Mouse (Mus musculus): ENCODE measurements around the gene Slpi.
A peak's percentile ranks its signal among the peaks of the same experiment; 100 is the strongest.

Gene Slpi

DNA sequence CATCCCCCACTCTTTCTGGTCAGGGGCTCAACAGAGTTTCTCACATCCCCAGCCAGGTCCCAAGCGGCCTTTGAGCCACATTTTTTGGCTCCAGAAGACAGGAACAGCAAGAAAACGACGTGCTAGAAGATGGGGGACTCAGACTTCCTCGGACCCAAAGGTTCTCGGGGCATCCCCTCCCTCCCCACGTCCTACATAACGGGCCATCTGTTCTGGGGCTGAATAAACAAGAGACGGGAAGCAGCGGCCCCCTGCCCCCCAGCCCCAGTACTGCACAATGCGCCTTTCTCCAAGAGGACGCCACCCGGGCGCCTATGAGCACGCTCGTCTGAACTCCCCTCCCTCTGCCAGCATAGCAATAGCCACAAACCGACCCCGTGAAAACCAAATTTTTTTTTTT, at the start of gene Slpi:
Gene Slpi (minus strand): TSS at position 76 of the 400 bp plus-strand sequence.
- DNase-seq (ENCODE audit: low spot score in 2 of 2) = no peak

DNA sequence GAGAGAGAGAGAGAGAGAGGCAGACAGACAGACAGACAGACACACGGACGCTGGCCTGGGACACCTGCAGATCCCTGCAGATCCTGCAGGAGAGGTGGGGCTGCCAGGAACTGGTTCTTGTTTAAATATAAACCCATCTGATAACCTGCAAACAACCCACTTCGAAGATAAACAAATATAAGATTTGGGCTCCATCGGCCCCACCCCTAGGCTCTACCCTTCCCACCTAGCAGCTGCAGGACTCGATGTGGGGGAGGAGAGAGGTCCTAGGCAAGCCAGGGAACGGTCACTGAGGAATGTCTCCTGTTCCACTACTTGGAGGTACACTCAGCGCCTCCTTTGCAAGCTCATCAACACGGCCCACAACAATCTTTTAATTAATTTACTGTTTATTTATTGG, 49.4 kb upstream of the Slpi start:
- DNase-seq (ENCODE audit: low spot score in 2 of 2) = no peak

DNA sequence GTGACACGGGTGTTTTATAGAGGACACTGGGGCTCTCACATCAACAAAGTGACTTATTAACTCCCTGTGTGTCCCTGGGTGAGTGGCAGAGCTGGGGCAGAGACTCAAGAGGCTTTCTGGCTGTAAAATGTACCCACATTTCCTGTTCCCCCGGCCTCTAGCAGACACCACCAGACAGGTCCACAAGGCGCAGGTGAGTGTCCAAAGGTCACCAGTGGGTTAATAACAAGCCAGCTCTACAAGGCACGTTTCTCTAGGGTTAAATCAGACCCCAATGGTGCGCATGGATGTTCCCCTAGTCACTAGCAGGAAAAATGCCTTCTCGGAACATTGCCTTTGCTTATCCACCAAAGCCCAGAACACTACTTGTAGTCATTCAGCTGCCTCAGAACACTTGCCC, 48.8 kb upstream of the Slpi start:
- DNase-seq (ENCODE audit: low spot score in 2 of 2) = no peak

DNA sequence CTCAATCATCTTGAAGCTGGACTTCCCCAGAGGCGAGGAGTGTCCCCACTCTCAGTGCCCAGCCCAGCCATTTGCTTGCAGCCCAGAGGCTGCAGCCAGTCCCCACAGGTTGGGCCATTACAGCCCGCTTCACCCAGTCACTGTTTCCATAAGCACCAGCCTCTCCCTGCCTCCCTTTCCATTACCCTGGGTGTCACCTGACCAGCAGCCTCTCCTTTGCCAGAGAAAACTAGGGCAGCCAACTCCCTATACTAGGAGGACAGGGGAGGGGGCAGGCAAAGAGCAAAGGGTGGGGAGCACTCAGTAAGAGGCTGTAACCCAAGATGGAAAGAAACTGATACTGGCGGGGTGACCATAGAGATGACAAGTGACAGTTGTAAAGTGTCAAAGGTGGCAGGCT, 48.1 kb upstream of the Slpi start:
- DNase-seq (ENCODE audit: low spot score in 2 of 2) = no peak

DNA sequence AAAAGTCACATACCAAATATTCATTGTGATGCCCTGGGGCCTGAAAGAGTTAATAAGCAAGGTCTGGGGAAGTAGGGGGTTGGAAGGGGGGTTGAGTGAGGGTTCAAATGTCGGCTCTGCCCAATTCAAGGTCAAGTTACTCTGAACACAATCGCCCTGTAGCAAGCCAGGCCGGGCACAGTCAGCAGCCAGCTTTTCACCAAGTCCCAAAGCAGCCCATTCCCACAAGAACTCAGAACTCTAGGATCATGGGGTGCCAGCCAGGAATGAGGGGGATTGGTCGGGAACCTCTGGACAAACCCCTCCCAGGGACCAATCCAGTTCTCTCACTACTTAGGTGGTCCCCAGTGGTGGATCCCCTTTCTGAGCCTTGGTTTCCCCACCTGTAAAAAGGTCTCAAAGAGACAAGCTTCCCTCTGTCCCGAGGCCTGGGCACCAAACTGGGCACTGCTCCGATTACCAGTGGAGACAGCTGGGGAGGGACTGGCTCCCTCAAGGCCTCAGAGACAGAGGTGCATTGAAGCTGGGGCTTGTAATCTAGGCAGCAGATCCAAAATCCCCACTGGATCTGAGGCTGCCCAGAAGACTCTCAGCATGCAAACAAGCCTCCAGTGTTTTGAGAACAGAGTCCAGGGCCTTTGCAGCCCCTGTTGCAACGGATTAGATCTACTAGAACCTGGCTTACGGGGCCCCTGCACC, 47.5 kb upstream of the Slpi start:
- no peak for DNase-seq (ENCODE audit: low spot score in 2 of 2)

DNA sequence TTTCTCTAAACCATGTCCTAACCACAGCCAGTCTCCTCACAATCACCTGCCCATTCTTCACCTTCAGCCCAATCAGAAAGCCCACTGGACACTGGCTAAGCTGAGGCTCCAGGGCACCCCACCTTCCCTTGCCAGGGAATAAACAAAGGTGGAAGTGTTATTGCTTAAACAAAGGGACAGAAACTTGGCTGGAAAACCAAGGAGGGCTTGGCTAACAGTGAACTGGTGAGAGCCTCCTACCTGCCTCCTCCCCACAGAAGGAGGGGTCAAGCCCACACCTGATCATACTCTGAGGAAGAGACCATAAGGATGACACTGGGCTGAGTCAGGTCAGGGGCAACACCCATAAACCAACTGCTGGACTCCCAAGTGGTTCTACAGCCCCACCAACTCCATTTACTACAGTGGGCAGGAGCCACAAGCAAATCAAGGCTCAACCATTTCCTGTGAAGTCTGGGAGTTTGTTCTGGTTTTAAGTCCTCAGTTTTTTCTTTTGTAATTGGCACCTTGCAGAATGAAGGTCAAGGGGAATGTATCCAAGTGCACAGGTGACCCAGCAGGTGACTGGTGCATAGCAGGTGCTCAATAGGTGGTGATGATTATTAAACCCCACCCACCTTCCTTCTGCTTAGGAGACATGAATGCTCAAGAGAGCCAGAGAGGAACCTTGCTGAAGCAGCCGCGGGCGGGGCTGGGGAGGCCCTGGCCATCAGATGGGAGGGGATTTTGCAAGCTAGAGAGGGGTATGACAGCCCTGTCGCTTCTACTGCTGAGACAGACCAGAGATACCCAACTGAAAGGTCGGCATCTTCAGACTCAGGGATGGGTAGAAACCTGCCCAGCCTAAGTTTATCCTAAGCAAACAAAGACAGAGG, 46.6 kb upstream of the Slpi start:
- no peak for DNase-seq (ENCODE audit: low spot score in 2 of 2)

DNA sequence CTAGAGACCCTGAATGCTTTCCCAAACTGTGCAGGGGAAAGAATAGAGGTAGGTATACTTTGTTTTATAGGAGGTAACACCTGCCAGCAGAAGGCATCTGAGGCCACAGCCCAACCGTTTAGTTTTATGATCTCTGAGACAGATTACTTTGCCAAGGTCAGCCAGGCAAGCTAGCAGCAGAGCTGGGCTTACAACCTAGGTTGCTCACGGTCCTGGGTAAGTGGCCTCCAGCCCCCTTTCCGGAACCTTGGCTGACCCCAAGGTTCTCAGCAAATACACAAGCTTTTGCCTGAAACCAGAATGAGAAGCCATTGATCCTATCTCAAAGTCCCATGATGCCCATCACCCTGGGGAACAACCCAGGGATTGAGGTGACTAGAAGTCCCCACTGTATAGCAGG, 45.8 kb upstream of the Slpi start:
- no peak for DNase-seq (ENCODE audit: low spot score in 2 of 2)

DNA sequence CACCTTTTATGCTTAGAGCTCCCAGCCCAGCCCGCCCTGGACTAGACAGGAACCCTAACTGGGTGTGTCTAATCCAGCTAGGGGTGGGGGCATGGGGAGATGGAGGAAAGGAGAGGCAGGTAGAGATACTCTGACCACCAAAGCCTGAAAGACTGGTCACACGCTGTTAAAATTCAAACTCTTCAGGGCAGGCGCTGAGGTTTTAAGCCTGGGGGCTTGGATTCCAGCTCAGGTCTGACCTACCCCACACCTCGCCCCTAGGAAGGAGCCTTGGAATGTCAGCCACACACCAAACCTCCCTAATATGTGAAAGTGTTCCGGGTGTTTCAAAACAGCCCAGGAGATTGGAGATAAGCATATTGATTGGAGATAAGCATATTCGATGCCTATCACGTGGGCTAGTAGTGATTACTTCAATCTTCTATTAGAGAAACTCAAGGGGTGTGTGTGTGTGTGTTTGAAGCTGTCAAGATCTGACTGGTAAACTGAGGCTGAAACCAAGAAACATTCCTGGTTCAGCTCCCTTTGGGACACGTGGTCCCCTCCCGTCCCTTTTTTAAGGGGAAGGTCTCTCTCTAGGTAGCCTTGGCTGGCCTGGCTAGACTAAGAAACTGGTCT, 44.5 kb upstream of the Slpi start:
- DNase-seq (ENCODE audit: low spot score in 2 of 2) = no peak

DNA sequence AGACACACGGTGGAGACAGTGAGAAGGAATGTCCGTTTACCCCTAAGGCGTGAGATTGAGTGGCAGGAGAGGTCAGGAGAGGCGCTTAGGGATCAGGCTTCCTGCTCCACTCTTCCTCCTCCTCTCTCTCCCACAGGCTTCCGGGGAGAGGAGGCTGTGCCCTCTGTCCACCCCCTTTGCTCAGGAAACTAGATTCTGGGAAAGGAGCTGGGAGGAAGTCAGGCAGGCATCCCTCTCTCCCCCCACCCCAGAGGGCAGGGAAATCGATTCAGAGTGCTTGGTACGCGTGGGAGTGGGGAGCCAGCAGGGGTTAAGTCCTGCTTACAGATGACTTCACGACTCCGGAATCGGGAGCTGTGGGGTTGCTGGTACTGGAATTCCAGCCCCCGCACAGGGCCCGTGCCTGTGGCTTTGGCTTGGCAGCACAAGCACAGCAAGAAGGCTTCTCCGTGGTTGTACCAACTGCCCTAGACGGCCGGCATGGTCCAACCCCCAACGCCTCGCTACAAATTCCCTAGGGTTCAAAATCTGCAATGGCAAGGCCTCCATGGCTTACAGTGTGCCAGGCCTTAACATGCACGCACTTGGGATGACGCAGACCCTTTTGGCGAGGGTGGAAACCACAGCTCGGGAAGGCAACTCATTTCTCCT, 43.8 kb upstream of the Slpi start:
- no peak for DNase-seq (ENCODE audit: low spot score in 2 of 2)

DNA sequence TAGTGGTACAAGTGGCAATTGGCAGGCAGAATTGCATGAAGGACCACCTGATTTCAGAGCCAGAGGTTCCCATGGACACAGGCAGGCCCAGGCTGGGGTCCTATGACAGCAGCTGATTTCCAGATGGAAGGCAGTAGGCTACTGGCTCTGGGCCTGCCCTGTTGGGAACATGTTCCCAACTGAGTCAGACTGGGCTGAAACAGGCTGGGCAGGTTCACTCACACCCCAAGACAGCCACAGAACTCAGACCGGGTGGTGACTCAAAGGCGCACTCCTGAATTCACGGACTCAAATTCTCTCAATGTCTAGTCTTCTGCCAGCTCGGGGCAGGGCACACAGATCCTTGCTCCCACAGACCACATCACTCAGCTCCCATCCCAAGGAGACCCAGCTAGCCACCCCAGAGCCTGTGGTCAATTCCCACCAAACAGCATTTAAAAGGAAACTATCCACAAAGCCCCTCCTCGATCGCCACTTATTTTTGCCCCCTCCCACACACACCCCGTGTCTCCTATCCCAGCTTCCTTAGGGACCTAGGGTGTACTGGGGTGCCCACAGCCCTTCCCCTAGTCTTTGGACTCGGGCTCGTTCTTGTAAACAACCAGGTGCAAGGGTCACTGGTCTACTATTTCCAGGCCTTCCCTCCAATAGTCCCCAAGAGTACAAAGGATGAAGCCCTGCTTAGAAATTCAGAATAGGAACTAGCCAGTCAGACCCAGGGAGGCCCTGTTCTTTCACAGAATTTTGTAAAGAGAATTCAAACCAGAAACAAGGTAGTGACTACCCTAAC, 43.0 kb upstream of the Slpi start:
- DNase-seq (ENCODE audit: low spot score in 2 of 2) = no peak

DNA sequence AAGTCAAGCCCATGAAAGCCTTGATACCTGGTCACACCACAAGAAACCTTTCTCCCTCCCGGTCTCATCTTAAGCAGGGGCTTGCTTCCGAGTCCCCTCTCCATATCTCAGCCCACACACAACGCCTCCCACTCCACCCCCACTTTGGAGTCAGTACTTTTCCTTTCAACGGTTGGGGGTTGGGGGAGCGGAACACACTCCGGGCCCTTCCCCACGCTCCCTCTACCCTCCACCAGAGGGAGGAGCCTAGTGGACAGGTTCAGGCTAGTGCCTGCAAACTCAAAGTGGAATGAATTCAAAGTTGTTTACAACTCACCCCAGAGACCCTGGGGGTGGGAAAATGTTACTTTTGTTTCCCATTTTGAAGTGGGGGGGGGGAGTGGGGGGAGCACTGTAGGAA, 41.8 kb upstream of the Slpi start:
- no peak for DNase-seq (ENCODE audit: low spot score in 2 of 2)

DNA sequence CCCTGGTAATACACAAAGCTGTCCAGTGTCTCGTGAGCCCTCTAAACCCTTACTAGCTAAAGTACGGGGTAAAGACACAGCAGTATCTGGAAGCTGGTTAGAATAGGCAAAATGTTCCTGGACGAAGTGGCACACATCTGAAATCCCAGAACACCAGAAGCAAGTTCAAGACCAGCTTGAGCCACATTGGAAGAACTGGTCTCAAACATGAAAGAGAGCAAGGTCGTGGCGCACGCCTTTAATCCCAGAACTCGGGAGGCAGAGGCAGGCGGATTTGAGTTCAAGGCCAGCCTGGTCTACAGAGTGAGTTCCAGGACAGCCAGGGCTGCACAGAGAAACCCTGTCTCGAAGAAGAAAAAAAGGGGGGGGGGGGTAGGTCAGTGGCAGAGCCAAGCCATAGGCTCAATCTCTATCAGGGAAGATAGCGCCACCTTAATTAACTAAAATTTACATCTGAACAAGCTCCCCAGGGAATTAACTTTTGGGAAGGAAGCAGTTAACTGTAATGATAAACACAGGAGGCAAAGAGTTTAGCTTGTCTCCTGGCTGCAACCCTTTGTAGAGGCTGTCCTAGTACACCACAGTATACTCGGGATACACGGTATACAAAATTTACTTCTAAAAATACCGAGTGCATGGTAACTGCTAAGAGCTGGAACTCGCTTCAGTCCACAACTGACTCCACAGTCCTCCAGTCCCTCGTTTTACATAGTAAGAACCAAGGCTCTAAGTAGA, 41.2 kb upstream of the Slpi start:
- no peak for DNase-seq (ENCODE audit: low spot score in 2 of 2)

DNA sequence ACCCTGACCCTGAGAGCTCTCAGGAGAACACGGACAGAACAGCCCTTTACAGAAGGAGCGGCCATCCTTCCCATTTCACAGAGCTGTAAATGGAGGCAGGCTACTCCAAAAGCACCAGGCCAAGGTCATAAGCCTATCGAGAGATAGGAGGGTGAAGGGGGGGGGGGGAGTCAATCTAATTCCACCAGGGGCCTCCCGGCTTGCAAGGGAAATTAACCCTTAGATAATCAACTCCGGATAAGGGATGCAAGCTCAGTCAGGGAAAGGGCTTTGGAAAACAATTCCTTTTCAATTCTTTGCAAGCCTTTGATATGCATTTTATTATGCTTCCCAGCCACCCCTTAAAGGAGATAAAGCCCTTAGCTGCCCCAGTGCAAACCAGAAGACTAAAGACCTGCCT, 39.6 kb upstream of the Slpi start:
- no peak for DNase-seq (ENCODE audit: low spot score in 2 of 2)

DNA sequence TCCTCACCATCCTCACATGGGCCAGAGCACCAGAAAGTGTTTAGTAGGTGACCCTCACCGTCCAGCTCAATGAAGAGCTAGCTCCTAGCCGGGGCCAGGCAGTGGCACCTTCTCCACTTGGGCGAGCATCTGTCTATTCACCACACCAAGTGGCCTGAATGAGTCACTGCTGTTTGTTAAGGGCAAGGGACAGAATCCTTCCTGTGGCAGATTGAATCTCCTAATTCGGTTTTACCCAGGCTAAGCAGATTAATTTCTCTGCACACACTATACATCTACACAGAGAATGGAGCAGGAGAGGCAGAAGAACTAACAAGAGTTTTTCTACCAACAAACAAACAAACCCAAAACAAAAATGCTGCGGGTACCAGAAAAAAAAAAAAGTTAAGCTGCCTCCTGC, 38.1 kb upstream of the Slpi start:
- no peak for DNase-seq (ENCODE audit: low spot score in 2 of 2)

DNA sequence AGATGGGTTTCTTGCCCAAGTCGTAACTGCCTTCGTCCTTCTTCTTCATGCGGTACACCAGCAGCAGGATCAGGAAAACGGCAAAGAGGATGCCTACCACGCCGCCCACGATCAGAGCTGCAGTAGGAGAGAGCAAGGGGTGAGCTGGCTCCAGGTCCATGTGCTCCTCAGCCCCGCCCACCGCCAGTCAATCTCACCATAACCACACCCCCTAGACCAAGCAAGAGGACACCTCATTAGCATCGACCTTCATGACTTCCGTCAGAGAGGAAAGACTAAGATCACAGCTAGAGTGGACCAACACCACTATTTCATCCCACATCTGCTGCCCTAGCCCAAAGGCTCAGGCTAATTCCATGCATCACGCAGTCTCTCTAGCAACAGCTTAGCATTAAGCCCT, 37.2 kb upstream of the Slpi start:
- DNase-seq (ENCODE audit: low spot score in 2 of 2) = no peak

DNA sequence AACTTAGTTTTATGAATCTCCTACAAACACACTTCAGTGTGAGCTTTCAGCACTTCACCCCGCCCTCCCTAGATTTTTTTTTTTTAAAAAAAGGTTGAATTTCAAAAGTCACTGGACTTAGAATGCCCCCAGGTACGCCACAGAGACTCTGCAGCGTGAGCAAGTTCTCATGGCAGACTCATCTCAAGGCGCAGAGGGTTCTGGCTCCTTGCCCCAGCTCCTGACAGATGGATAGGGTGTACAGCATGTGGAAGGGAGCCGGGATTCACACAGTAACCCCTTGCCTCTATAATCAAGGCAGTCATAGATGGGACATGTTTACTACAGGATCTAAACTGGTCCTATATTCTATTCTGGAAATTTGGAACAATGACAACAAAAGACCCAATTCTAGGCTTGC, 36.5 kb upstream of the Slpi start:
- DNase-seq (ENCODE audit: low spot score in 2 of 2) = no peak

DNA sequence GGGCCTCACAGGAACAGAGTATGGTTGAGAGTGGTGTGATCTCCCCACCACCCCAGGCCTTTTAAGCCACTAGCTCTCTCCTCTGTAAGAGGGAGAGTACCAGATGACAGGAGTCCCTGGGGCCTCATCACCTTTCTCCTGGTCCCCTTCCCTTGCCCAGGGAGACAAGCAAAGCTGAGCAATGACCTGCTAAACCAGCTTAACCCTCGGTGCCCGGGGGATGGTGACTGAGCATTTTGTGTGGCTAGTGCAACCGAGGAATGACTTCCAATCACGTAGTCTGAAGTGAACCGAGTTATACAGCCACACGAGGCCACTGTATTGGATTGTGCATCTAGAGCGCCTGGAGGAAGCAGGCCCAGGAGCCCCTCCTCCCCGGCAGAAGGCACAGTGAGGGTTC, 35.5 kb upstream of the Slpi start:
- DNase-seq (ENCODE audit: low spot score in 2 of 2) = no peak

DNA sequence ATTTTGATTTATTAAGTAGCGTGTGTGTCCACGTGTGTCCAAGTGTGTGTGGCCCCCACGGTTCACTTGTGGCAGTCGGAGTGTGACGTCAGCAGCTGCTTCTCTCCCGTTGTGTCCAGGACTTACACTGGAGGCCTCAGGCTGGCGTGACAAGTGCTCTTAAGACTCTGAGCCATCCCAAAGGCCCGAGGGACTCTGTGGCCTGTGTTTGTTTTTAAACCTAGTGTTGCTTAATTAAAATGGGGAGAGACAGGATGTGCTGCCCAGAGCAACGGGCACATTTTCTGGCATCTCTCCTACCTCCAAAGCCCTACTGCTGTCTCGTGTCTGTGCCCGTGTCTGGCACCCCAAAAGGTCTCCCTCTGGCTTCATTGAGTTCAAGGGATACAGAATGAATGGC, 34.6 kb upstream of the Slpi start:
- DNase-seq (ENCODE audit: low spot score in 2 of 2) = no peak

DNA sequence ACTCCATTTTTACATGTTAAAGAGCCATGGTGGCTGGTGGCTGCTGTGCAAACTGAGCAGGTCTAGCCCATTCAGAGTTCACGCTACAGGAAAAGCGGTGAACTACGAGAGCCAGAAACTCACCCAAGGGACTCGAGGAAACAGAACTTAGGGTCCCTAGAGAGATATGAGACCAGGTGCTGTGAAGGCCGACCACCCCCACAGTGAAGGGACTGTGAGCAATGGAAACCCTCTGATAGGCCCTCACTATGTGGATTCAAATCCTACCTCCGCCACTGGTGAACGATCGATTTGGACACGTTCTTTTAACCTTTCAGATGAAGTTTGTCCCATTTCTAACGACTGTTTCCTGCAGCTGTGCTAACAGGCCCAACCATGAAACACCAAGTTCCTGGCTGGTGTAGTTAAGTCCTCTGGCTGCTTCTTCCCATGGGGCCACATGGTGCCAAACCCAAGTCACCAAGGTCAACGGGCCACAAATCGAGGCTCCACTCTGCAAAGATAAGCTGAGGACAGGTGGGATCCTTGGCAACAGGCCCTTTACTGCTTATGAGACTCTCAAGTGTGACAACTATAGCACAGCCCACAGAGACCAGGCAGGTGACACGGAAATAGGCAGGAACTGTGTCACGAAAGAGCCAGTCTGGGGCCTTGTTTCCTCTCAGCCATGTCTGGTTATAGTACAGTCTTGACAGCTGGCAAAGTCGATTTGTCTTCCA, 33.9 kb upstream of the Slpi start:
- peak in 1 of 2 experiments; percentile 75 for DNase-seq (ENCODE audit: low spot score in 2 of 2)

DNA sequence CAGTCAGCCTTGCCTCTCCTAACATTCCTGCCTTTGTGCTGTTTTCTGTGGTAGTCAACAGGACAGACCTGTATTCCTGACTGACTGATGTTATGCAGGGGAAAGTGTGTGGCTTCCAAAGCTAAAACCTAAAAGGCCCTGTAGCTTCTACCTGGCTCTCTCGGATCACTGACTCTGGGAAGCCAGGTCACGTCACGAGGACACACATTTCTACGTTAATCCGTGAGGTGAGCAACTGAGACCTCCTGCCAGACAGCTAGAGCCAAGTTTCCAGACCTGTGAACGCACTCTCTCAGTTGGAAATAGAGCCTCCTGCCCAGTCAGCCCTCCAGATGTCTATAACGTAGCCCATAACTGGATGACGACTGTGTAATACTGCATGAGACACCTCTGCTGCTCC, 33.1 kb upstream of the Slpi start:
- DNase-seq (ENCODE audit: low spot score in 2 of 2) = no peak

All from natural killer cell, adult 2 months (primary cell).